Mouse (Mus musculus): ENCODE results near the gene Trmt10a. TPM values are rescaled to one million over a fixed set of nuclear protein-coding genes. Genes with fewer than 3 reads are reported as not detected.

The Trmt10a gene
- polyA plus RNA-seq, 3 experiments from 2014 or later = 9.3 to 11.3 (median 10.4) TPM

DNA sequence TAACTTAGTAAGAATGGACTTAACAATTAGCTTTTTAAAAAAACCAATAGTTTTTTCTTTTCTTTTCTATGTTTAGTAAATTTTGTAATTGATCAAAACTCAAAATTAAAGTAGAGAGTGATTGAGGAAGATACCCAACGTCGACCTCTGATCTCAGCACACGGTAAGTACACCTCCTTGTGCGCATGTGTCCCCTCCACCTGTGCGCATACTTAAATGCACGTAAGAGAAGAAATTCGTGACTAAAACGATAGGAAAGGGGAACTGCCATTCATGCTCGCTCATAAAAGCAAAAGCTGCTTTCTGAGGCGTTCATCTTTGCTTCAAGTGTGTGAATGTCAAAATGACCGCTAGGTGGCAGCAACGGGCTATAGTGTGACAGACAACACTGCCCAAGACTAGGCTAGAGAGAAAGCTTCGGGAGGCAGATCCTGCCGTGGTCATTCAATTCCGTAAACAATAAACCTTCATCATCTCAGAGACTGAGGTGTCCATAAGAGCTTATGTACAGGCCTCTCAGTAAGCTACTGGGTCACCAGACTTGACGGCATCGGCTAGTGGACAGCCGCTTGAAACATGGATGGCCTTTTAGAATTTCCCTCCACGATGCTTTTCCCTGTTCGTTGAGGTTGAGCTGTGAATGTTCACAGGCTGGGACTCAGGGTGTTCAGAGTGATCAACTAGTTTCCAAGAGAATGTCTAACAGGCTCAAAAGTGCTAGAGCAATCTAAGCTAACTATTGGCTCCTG is 54.9 kb downstream of the Trmt10a start:
- peak; percentile 93 for ATAC-seq

DNA sequence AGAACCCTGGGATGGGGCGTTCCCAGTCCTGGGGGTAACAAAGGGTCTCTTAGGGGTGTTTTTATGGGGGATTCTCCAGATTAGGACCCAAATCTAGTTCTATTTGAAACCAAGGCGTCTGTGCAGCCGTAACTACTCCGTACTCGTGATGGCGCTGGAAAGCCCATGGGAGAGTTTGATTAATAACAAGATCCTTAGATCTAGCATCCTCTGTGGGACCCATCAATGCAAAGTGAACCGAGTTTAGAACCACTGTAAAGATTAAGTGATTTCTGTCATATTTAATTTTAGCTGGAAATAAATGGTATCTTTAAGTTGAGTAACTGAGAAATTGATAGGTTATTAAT is 55.4 kb downstream of the Trmt10a start:
- ATAC-seq = no peak

- ATAC-seq = no peak
These were observed 65.6 kb downstream of the Trmt10a start for GRCm38 (mm10) chr3:138208821-138209220.

Other genes starting within 250 kb of the Trmt10a start
- gene Lamtor3, start 224.9 kb upstream of the Trmt10a start, polyA plus RNA-seq (2017; shearing (Covaris generic)) = 100 to 1,000 TPM in 1 of 3 experiments, 10 to 100 TPM in 2; 65.0 to 110 (median 74.0) TPM
- gene Dapp1, start 161.9 kb upstream of the Trmt10a start, polyA plus RNA-seq (2017; shearing (Covaris generic)) = 10 to 100 TPM; 74.8 to 86.0 (median 84.5) TPM
- gene 1110002E22Rik, start 78.4 kb upstream of the Trmt10a start, polyA plus RNA-seq (2017; shearing (Covaris generic)) = not detected
- gene Gm5105, start 76.1 kb upstream of the Trmt10a start, polyA plus RNA-seq (2017; shearing (Covaris generic)) = not detected
- gene Mttp, start 1.5 kb downstream of the Trmt10a start, polyA plus RNA-seq (2017; shearing (Covaris generic)) = 1 to 10 TPM; 2.8 to 7.3 (median 2.9) TPM
- not detected for gene 4930579F01Rik, start 50.4 kb downstream of the Trmt10a start, polyA plus RNA-seq (2017; shearing (Covaris generic))
- gene Adh7, start 74.3 kb downstream of the Trmt10a start, polyA plus RNA-seq (2017; shearing (Covaris generic)) = not detected
- gene Adh1, start 117.5 kb downstream of the Trmt10a start, polyA plus RNA-seq (2017; shearing (Covaris generic)) = 1 to 10 TPM in 2 of 3 experiments, not detected in 1; 1.9 to 3.3 TPM
- not detected for gene Adh6a, start 169.8 kb downstream of the Trmt10a start, polyA plus RNA-seq (2017; shearing (Covaris generic))
- gene Adh6b, start 198.3 kb downstream of the Trmt10a start, polyA plus RNA-seq (2017; shearing (Covaris generic)) = not detected

All from inflammation-experienced regulatory T-cells, adult 6 months (primary cell).